Mouse (Mus musculus): Measurements from ENCODE around the gene Fam117b.
A peak's percentile ranks its signal among the peaks of the same experiment; 100 is the strongest.

The Fam117b gene

DNA sequence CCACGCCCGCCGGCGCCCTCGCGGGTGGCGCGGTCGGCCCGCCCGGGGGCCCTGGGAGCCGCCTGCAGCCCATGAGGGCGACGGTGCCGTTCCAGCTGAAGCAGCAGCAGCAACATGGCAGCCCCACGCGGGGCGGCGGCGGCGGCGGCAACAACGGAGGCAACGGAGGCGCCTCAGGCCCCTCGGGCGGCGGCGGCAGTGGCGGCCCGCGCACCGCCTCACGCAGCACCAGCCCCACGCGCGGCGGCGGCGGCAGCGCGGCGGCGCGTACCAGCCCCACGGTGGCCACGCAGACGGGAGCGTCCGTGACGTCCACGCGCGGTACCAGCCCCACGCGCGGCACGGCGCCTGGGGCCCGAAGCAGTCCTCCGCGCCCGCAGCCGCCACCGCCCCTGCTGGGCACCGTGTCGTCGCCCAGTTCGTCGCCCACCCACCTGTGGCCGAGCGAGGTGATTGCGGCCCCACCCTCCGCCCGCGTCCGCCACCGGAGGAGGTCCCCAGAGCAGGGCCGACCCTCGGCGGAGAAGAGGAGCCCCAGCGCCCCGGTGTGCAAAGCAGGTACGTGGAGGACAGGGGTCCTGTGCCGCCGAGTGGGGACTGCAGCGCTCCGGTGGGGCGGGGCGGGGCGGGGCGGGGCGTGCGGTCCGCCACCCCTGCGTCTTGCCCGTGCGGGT is 526 bp downstream of the Fam117b start:
- peak; percentile 52 for DNase-seq (ENCODE audit: extremely low spot score)

DNA sequence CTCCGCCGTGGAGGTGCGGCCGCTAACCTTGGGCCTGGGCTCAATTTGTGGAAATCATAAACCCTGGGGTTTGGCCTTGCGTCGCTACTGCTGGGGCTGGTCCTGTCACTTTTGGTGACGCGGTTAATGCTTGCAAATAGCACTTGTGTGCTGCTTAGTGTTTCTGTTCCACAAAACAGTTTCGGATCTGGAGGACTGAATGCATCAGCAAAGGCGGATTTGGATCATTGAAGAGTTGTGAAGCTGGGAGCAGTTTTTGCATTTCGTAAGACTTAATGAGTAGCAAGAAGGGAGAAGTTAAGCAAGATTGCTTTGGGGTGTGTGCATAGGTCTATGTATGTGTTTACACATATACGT is 1.0 kb downstream of the Fam117b start:
- no peak for DNase-seq (ENCODE audit: extremely low spot score)

DNA sequence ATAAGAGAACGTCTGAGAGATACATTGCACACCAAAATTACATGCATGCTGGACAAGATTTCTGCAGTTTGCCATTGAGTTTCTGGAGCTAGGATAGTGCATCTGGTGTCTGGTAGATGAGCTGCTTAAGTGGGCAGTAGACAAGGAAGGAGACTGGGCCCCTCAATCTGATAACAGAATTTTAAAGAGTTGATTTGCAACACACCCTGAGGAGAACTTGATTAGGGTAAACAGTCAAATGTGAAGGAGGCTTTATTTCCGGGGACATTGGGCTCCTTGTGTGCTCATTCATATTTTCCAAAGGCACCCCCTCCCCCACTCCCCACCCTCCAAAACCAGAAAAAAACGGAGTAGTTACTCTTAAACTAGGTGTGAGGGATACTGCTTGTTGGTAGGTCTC is 2.0 kb downstream of the Fam117b start:
- DNase-seq (ENCODE audit: extremely low spot score), result no peak

DNA sequence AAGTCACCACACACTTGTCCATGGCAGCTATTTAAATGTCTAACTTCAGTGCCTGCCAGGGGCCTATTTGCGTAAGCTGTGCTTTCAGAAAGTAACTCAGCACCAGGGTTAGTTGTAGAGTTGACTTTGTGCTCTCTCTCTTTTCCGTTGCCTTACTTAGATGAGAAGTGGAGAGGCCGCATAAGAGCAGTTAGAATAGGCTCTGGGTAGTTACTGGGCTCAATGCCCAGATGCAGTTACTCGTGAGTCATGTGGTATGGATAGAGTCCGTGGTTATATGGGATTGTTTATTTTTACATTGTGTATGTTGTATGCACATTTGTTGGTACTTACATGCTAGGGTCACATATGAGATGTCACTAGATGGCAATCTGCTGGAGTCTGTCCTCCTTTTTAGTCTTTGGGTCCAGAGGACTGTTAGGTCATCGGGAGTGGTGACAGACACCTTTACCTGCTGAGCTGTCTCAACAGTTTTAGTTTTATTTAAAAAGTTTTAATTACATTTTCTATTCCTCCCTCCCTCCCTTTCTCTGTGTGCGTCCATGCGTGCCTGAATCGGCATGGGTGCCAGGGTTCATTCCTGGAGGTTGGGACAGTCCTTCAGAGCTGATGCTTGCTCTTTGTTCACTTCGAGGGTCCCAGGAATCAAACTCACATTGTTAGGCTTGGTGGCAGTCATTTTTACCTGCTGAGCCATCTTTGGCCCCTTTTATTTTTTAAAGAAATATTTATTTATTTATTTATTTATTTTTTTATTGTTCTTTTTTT is 3.2 kb downstream of the Fam117b start:
- no peak for DNase-seq (ENCODE audit: extremely low spot score)

DNA sequence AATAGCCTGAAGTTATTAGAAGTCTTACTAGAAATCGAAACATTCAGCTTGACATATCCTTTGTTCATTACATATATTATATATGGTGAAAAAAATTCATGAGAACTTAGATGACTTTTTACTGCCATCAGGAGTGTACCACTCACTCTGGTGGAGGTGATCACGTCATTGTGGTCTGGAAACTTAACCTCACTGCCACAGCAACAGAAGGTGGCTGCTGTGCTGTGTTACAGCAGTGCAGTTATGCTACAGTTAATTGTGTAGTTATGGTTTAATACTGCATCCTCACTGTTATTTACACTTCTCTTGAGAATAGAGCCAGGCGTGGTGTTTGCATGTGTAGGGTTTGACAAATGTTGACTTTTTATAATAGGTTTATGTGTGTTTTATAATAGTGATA is 4.6 kb downstream of the Fam117b start:
- DNase-seq (ENCODE audit: extremely low spot score), result no peak

DNA sequence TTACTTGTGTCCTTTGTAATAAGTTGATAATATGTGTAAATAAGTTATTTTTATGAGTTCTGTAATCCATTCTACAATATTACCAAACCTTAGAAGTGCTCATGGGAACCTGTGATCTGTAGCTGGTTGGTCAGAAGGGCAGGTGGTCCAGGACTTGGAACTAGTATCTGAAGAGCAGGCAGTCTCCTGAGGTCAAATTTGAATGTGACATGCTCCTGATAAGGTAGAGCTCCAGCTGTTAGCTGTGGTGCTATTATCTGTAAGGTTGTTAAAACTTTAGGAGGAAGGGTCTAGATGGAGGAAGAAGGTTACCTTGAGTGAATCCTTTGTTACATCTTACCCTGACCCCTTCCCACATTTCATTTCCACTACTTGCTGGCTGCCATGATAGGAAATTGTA is 5.3 kb downstream of the Fam117b start:
- no peak for DNase-seq (ENCODE audit: extremely low spot score)

DNA sequence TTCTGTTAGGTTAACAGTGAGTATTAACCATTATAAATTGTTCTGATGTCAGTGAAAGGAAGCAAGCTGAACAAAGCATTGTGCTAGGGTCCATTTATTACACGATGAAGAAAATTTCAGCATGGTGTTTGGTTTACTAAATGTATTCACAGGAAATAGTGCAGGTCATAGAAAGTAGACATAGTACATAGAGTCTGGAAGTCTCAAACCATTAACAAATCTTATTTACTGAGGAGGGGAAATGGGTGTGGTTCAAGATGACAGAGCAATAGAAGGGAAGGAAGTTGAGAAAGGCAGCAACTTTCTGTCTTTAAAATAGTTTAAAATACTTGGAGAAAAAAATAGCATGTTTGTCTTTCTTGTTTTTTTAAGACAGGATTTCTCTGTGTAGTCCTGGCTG is 10.4 kb downstream of the Fam117b start:
- no peak for DNase-seq (ENCODE audit: extremely low spot score)

DNA sequence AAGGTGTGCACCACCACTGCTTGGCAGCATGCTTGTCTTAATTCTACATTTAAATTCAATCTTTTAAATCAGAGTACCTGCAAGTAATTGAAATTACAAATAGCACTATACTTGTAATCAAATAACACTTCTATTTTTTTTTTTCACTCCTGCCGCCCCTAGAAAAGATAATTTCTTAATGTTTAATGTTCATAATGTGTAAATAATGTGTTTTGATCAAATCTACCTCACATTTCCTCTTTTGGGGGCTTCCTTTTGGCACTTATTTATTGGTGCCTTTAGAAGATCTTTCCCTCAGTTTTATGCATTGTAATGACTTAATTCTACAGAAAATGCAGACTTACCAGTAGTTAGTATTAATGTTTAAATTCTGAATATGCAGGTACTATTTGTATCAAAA is 10.9 kb downstream of the Fam117b start:
- DNase-seq (ENCODE audit: extremely low spot score), result no peak

DNA sequence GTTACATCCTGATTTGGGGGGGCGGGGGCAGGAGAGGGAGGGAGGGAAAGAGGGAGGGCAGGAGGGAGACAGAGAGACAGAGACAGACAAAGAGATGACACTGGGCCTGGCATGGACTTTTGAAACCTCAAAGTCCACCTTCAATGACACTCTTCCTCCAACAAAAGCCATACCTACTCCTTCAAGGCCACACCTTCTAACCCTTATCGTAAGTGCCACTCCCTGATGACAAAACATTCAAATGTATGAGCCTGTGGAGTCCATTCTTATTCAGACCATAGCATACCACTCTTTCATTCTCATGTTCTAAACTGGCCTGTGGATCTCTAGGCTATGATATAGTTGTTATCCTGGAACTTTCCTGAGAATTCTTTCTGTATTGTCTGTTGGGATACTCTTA is 11.6 kb downstream of the Fam117b start:
- no peak for DNase-seq (ENCODE audit: extremely low spot score)

DNA sequence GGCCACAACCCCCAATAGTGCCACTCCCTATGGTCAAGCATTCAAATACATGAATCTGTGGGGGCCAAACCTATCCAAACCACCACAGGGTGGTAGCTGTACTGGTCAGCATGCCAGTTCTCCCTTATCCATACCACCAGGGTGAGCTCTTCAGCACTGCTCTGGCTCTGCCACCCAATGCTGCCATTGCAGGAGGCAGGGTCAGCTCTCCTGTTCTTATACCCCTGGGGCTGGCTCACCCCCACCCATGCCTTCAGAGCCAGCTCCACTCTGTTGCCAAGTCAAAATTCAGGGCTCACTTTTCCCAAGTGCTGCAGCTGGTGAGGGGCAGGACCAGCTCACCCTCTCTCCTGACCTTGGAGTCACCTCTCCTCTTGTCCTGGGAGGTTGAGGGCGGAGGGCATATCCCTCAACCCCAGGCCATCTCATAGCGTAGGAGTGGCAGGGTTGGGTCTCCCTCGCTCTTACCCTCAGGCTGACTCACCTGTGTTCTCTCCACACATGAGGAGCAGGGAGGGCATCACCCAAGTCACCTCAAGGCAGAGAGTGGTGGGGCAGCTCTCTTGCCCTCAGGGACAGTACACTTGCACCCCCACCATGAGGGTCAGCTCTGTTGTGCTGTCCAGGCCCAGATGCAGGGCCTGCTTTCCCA is 13.3 kb downstream of the Fam117b start:
- DNase-seq (ENCODE audit: extremely low spot score), result no peak

DNA sequence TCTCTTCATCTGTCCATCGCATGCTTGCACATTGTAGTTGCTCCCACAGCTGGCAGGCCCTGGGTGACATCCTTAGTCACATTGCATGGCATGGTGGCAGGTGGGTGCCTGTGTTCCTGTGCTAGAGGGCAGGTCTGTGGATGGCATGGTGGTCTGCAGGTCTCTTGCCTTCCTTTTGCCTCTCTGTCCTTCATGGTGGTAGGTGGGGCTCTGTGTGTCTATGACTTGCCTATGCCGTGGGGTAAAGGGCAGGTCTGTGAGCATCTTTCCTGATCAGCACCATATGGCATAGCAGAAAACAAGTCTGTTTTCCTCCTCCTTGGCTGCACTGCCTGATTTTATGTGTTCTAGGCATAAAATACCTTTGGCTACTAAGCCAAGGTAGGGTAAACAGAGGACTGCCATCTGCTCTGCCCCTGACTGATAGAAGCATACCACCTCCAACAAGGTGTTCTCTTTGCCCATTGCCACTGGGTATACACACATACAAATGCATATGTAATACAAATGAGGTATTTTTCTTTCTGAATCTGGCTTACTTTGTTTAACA is 14.4 kb downstream of the Fam117b start:
- DNase-seq (ENCODE audit: extremely low spot score), result no peak

DNA sequence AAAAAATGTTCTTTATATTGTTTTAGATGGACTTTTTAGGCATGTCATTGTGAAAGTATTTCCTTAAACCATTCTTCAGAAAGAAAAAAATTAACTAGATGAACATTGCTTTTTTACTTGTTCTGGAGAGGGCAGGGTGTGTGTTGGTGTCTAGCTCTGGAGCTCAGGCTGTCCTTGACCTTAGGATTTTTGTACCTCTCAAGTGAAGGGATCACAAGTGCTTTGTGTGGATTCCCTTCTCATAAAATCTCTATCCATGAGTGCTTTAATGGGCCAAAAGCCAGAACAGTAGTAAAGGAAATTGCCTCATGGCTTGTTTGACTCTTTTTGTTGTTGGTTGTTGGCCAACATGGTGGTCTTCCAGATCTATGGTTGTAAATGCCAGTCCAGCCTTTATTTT is 18.1 kb downstream of the Fam117b start:
- no peak for DNase-seq (ENCODE audit: extremely low spot score)

DNA sequence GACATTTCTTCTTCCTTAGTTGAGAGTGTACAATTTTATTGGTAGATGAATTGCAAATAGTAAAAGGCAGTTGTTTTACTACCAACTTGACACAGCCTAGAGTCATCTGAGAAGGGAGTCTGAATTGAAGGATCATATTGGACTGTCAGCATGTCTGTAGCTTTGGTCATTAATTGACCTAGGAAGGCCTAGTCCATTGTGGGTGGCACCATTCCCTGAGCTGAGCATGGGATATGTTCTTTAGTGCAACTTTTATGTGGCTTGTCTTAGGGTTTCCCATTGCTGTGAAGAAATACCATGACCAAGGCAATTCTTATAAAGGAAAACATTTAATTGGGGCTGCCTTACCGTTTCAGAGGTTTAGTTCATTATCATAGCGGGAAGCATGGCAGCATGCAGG is 20.2 kb downstream of the Fam117b start:
- DNase-seq (ENCODE audit: extremely low spot score), result no peak

DNA sequence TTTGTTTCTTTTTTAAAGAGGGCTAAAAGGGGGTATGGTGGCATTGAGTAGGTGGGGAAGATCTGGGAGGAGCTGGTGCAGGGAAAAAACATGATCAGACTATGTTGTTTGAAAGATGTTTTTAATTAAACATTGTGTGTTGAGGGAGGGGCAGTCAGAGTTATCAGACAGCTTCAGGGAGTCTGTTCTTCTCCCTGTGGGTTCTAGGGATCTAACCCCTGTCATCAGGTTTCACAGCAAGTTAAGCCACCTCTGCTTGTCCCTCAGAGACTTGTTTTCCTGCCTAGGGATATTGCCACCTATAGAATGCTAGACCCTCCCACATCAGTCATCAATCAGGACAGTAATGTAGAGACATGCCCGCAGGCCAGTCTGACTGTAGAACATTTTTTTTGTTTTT is 28.3 kb downstream of the Fam117b start:
- no peak for DNase-seq (ENCODE audit: extremely low spot score)

DNA sequence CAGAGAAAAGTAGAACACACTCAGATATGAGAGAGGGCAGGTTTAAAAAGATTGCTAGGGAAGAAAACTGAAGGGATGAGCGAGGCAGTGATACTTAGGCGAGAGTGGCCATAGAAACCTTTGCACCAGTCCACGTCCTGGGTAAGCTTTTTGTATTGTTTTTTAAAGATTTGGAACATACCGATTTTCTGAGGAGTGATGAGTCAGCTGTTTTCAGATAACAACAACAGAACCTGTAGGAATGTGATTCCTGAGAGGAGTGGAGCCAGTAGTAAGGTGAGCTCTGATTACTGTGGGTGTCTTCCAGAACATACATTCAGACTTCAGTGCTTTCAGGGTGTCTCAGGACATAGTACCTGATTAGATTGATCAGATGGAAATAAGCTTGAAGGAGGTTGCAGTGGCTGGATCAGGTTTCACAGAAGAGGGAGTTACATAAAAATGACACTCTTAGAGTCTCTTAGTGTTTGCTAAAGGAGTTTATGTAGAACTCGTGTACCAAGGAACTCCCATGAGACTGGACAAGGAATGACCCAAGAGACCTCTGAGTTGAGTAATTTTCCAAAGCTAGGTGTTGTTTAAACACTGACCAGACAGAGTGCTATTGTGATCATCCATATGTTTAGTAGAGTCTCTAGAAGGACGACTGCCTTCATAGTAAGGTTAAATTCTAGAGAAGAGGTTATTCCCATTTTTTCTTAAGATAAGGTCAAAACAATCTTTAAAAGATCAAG is 29.4 kb downstream of the Fam117b start:
- no peak for DNase-seq (ENCODE audit: extremely low spot score)

DNA sequence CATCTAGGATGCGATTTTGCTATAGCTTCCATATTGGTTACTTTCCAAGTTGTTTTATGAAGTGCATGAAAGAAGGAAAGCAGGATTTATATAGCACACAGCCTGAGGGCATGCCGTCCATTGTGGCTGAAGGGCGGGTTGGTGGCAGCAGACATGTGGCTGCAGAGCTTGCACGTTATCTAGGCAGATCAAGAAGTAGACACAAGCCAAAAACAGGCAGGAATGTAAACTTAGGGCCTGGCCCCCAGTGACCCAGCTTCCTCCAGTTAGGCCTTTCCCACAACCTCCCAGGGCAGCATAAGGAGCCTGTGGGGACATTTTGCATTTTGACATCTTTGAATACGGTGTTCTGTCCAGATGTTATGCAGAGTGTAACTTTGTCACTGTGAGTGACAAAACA is 31.0 kb downstream of the Fam117b start:
- peak; percentile 7 for DNase-seq (ENCODE audit: extremely low spot score)

DNA sequence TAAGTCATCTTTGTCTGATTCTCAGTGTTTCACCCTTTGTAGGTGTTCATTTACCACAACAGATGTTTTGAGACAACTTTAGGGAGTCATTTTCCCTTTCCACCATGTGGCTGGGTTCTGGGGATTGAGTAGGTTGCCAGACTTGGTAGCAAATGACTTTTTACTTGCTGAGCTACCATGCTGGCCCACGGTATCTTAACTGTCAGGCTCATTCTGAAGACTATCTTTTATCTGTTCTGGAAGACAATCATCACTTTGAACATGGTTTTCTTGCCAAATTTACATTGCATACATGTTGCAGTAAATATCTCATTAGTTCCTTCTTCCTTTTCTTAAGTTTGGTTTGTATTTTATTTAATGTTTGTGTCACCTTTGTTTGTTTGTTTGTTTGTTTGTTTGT is 33.2 kb downstream of the Fam117b start:
- DNase-seq (ENCODE audit: extremely low spot score), result no peak

DNA sequence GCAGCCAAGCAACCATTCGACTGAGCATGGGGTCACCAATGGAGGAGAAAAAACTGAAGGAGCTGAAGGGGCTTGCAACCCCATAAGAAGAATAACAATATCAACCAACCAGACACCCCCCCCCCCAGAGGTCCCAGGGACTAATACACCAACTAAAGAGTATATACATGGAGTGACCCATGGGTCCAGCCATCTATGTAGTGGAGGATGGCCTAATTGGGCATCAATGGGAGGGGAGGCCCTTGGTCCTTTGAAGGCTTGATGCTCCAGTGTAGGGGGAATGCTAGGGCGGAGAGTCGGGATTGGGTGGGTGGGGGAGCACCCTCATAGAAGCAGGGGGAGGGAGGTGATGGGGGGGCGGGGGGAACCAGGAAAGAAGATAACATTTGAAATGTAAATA is 34.7 kb downstream of the Fam117b start:
- no peak for DNase-seq (ENCODE audit: extremely low spot score)

DNA sequence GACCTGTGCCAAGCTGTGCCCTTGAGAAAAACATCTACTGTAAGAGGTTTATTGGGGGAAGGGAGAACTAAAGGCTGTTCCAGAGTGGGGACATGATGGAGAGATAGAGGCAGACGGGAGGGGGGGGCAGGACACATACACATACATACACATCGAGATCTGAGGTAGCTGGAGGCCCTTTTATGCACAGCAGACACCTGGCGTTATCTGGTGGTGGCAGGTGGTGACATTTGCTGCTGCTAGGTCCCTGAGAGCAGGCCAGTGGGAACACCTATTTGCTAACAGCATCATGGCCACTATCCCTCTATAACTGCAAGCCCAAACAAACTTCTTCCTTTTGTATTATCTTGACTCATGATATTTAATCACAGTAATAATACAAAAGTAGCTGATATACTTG is 44.4 kb downstream of the Fam117b start:
- no peak for DNase-seq (ENCODE audit: extremely low spot score)

DNA sequence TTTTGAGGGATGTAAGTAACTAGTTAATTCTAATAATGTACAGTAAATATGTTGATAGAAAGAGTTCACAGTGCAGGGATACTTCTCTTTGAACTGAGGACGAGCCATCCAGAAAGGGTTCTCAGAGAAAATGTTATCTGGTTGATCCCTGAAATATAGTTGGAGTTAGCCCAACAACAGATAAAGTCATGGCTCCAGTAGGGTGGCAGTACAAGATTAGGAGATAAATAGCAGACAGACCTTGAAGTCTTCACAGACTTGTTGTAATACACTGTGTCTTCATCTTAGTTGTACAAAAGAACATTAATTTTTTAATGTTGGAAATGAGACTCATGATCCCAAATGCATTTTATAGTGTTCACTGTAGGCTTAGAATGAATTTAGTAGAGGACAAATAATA is 47.1 kb downstream of the Fam117b start:
- DNase-seq (ENCODE audit: extremely low spot score), result no peak

DNA sequence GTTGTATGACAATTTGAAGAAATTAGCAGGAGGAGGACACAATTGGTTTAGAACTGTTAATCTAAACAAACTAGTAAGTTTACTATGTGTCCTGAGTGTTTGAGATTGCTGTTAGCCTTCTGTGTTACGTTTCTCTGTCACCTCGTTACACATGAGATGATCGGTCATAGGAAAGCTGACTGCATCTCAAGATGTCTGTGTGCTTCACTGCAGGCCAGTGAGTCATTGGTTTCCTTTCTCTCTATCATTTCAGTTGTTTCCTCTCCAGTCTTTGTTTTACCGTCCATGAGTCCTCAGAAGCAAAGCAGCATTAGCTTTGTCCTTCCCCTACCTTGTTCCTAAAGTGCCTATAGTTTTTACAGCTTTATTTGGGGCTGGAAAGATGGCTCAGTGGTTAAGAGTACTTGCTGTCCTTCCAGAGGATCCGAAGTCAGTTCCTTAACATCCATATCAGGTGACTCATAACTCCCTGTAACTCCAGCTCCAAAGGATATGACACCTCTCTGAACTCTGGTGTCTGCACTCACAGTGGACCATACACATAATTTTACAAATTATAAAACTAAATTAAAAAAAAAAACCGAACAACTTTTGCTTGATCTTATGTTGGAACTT is 53.5 kb downstream of the Fam117b start:
- DNase-seq (ENCODE audit: extremely low spot score), result no peak

DNA sequence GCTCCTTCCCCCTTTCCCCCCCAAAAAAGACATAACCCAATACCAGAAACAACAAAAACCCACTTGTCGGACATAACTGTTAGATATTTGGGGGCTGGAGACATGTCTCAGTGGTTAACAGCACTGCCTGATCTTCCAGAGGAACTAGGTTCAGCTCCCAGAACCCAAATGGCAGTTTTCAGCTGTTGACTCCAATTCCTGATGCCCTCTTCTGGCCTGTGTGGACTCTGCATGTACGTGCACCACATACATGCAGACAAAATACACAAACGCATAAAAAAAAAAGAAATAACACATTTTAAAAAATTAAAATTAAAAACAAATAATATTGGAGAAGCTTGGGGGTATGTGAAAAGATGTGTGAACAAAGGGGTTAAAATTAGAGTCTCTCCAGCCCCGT is 54.5 kb downstream of the Fam117b start:
- peak; percentile 4 for DNase-seq (ENCODE audit: extremely low spot score)

Measured in embryo, embryonic 9.5 days (tissue).